Mouse (Mus musculus): Measurements from ENCODE around the gene Sh3tc1.

The Sh3tc1 gene

GRCm38 (mm10) chr5:35686336-35686735 lies 53.5 kb downstream of the Sh3tc1 start:
- DNase-seq (ENCODE audit: low spot score in 2 of 2): no peak

DNA sequence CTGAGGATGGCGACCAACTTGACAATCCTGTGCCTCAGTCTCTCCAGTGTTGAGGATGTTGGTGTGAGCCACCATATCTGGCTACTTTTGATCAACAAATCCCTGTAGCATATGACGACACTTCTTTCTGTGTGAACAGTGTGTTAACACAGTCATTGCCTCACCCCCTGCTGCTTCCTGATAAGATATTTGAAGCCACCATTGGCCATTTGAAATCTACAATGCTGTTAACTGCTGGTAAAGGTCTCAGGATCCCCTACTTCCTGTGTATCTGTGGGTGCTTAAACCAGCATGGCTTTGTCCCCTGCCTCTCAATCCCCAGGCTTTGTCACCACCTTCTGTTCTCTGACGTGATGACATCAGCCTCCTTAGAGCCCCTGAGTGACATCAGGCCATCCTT lies 54.7 kb downstream of the Sh3tc1 start:
- no peak for DNase-seq (ENCODE audit: low spot score in 2 of 2)

DNA sequence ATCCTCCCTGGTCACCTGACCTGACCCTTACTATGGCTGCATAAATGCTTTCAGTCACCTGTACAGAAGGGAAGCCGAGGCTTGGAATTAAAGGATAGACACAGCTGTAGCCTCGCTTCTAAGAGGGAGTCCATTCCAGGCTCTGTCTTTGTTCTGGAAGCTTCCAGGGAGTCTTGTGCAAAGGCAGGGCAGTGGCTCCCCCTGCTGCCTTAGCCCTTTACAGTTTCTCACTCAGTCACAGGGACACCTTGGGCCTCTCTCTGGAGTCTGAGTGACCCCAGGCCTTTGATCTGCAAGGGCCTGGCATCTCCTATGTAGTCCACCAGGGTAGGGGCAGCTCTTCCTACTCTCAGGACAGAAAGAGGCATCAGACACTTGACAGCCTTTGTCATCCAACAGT lies 58.8 kb downstream of the Sh3tc1 start:
- peak in 1 of 2 experiments; percentile 59 for DNase-seq (ENCODE audit: low spot score in 2 of 2)

GRCm38 (mm10) chr5:35679256-35680155 lies 60.3 kb downstream of the Sh3tc1 start, which contains the start of gene Htra3:
Gene Htra3 (minus strand): TSS chr5:35679782.
- DNase-seq (ENCODE audit: low spot score in 2 of 2): peak; percentile 65 to 71

GRCm38 (mm10) chr5:35676964-35677363 lies 62.8 kb downstream of the Sh3tc1 start:
- DNase-seq (ENCODE audit: low spot score in 2 of 2): no peak

DNA sequence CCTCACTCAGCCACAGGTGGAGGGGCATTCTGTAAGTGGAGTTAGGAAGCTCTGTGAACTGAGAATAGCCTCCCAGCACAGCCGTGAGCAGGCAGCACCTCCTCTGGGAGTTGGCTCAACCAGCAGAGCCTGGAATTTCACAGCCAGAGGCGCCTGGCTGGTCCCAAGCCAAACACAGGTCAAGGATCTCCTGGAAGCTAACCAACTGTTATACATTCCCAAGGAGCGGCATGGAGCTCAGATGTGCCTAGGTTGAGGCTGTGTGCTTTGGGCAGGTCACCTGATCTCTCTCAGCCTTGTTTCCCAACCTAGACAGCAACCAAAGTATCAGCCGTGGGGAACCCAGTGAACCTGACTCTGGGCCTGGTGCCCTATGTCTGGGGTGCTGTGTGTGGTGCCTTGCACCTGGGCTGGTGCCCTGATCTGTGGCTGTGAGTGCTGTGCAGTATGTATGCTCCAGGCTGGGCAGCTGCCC lies 65.7 kb downstream of the Sh3tc1 start:
- peak in 1 of 2 experiments; percentile 63 for DNase-seq (ENCODE audit: low spot score in 2 of 2)

- DNase-seq (ENCODE audit: low spot score in 2 of 2): peak; percentile 83 to 87
Measured at GRCm38 (mm10) chr5:35673086-35673485, 66.7 kb downstream of the Sh3tc1 start.

GRCm38 (mm10) chr5:35672581-35672980 lies 67.2 kb downstream of the Sh3tc1 start:
- DNase-seq (ENCODE audit: low spot score in 2 of 2): no peak

- peak; percentile 81 for DNase-seq (ENCODE audit: low spot score in 2 of 2)
Measured at GRCm38 (mm10) chr5:35671474-35671891, 68.3 kb downstream of the Sh3tc1 start.

DNA sequence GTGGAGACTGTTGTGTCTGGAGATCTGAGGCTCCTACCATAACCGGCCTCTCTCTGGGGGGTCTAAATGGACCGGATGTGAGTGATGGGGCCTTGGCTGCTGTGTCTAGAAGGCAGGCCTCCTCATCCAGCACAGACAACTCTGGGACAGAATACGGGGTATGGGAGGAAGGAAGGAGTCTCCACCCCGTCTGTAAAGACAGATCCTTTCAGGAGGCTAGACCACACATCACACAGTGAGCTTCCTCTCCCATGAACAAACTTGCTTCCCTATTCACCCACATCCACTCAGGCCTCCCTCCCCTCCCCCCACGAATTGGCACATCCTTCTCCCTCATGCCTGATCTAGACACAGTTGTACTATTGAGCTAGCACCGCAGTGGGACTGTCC lies 69.4 kb downstream of the Sh3tc1 start:
- no peak for DNase-seq (ENCODE audit: low spot score in 2 of 2)

GRCm38 (mm10) chr5:35669747-35670411 lies 69.9 kb downstream of the Sh3tc1 start:
- DNase-seq (ENCODE audit: low spot score in 2 of 2): no peak

- no peak for DNase-seq (ENCODE audit: low spot score in 2 of 2)
Measured at GRCm38 (mm10) chr5:35666152-35666551, 73.6 kb downstream of the Sh3tc1 start.

DNA sequence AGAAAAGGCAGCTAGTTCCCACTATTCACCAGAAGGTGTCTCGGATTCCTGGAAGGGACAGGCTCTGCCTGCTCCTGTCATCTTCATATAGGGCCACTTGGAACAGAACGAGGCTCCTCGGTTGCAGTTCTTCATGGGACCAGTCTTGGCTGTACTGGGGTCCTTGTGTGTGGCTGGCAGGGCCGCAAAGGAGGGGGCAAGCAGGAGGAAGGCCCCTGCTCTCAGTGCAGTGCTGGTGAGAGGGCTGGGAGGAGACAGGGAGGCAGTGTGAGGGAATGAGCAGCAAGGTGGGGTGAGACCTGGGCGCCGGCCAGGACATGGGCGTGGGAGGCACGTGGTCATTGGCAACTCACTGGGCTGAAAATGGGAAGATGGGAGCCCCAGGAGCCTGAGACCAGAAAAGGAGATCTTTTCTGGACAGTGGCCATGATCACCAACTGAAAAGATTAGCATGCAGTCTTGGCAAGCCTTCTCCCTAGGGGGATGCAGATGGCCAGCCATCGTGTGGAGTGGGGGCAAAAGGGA lies 77.7 kb downstream of the Sh3tc1 start:
- DNase-seq (ENCODE audit: low spot score in 2 of 2): no peak

GRCm38 (mm10) chr5:35661210-35661609 lies 78.6 kb downstream of the Sh3tc1 start:
- no peak for DNase-seq (ENCODE audit: low spot score in 2 of 2)

DNA sequence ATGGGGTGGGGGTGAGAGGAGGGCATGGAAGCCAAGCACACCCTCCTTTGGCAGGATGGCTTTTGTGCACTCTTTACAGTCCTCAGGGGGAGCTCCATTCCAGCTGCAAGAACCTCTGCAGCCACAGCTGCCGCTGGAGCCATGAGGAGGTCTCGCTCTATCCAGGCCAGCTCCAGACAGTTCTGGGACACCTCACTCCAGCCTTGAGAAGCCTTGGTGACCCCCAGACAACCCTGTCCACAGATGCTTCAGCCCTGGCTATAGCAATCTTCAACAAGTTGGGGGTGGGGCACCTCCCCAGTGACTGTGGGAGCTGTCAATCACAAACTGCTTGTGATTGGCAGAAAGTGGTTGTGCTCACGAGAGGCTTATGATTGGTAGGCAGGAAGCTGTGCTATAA lies 80.3 kb downstream of the Sh3tc1 start:
- DNase-seq (ENCODE audit: low spot score in 2 of 2): no peak

DNA sequence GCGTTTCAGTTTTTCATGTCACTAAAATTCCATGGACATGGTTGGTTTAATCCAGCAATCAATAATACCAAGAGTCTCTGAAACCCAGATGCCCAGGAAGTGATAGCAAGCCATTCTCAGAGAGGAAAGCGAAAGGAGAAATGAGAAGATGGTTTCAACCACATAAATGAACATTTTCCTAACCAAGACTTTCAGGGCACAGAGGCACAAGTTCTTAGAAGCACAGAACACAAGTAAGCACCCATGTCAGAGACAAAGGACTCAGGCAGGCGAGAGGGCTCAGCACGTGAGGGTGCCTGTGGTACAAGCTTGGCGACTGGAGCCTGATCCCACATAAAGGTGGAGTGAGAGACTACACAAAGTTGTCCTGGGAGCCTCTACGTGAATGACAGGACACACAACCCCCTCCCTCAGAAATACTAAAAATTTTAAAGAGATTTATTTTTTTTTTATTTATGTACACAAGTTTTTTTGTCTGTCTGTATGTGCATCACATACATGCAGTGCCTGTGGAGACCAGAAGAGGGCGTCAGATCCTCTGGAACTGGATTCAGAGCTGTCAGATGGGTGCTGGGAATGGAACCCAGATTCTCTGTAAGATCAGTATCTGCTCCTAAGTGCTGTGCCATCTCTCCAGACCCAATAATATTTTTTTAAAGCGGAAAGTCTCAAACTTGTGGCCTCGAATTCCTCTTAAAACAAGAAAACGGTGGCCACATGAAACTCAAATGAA lies 83.9 kb downstream of the Sh3tc1 start:
- no peak for DNase-seq (ENCODE audit: low spot score in 2 of 2)

DNA sequence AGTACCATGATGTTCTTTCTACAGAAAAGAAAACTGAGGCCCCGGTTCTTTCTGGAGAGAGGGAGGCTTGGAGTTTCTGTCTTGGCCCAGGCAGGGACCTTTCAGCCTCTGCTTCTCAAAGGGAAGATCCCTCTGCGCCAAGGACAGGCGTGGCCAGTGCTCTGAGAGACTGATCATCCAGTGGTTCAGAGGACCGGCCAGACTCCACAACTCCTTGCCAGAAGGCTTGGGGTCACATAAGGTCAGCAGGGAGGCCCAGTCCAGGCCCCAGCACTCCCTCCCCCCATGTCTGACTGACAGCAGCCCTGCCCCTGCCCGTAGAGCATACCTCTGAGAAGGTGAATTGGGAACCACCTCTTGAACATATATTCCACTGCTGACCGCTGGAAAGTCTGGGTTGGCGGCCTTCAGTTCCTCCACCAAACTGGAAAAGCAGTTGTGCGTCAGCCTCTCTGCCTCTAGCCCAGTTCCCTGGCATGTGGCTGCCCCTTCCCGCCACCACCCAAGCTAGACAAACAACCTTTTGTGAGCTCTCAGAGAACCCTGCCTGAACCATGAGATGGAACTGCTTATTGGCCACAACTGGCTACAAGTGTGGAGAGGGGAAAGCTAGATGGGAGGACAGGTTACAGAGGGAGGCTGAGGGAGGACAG lies 85.9 kb downstream of the Sh3tc1 start:
- DNase-seq (ENCODE audit: low spot score in 2 of 2): no peak

DNA sequence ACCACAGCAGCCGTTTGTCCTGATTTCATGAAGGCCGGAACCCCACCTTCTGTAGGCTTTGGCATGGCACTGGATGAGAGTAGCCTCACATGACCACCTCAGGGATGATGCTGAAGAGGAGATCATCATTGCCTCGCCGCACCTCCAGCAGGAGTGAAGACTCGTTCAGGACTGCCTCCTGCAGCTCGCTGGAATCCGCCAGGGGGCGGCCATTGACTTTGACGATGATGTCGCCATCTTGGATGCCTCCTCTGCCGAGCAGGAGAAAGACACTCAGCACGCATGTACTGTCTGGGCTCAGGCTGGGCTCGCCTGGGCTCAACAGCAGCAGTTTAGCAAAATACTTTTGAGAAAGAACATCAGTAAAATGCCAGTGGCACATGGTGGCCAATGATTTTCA lies 86.9 kb downstream of the Sh3tc1 start:
- no peak for DNase-seq (ENCODE audit: low spot score in 2 of 2)

DNA sequence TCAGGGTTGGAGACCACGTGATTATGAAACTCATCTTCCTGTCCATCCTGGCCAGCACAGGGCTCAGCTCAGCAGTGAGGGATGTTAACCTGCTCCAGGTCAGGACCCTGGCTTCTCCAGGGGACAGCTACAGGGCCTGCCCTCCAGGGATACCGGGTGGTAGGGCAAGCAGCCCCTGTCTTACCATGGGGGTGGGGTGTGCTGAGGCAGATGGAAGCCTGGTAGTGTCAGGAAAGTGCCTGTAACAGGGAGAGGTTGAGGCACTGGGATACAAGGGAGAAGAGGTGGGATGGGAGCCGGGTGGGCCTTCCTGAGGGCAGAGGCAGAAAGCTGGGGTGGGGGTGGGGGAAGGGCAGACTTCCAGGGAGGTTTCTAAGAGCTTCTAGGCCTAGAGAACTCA lies 87.5 kb downstream of the Sh3tc1 start:
- DNase-seq (ENCODE audit: low spot score in 2 of 2): no peak

GRCm38 (mm10) chr5:35648230-35648629 lies 91.6 kb downstream of the Sh3tc1 start:
- DNase-seq (ENCODE audit: low spot score in 2 of 2): no peak

GRCm38 (mm10) chr5:35647562-35647961 lies 92.2 kb downstream of the Sh3tc1 start:
- no peak for DNase-seq (ENCODE audit: low spot score in 2 of 2)

Measured in urinary bladder, postnatal 4 days (tissue).